Mouse (Mus musculus) spleen, adult 2 months (tissue): ENCODE measurements at regions not wholly inside any gene's neighbourhood (a gene's known extent, or its start where the extent isn't known, plus 50 kb on each side); places are given as distances from the start of the nearest gene placed in this dataset.

ENCODE experiments used
- CTCF ChIP-seq: fragments of 200-500 bp; IDR thresholded peaks from 2 replicates; pipeline ENCODE4 v1.5.1; 2011; ENCODE audit warnings: mild to moderate bottlenecking, inconsistent platforms; ENCODE audit not compliant: insufficient read depth, insufficient read length, insufficient replicate concordance; ENCODE audit errors: extremely low read depth
- POLR2A ChIP-seq: fragments of 200-500 bp; IDR thresholded peaks from 2 replicates; pipeline ENCODE4 v1.6.1; 2011; ENCODE audit warnings: low read depth, low read length, inconsistent platforms

- no peak for TF ChIP-seq POLR2A
- no peak for TF ChIP-seq CTCF
Measured at GRCm38 (mm10) chr6:144927599-144927998, 145.8 kb upstream of the Sox5 start.
